Mouse (Mus musculus): ENCODE measurements around the gene 1700102P08Rik.

The 1700102P08Rik gene

GRCm38 (mm10) chr9:108392676-108393075 is at the start of gene 1700102P08Rik:
1700102P08Rik (plus strand) TSS chr9:108392805.
- in situ Hi-C loops (cut with MboI; ENCODE audit: low pct_unique_long_range_greater_than_20kb in 1 of 2, low sequenced_read_pairs in 2 of 2, unreplicated experiment in 1 of 2), result no loop called here

DNA sequence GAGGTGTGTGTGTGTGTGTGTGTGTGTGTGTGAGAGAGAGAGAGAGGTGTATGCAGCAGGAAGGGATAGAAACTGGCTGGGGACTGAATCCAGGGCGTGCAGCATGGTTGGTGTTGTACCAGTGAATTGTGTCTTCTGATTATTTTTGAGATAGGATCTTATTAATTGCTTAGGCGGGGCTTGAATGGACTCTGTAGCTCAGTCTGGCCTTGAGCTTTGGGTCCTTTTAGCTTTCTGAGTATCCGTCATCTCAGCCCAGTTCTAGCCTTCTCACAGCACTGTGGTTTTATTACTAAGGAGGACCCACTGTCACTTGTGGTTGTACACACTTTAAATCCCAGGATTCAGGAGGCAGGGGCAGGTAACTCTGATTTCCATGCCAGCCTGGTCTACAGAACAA is 49.3 kb upstream of the 1700102P08Rik start:
- in situ Hi-C loops (cut with MboI; ENCODE audit: low pct_unique_long_range_greater_than_20kb in 1 of 2, low sequenced_read_pairs in 2 of 2, unreplicated experiment in 1 of 2), result no loop called here

GRCm38 (mm10) chr9:108343835-108344234 is 48.8 kb upstream of the 1700102P08Rik start:
- in situ Hi-C loops (cut with MboI; ENCODE audit: low pct_unique_long_range_greater_than_20kb in 1 of 2, low sequenced_read_pairs in 2 of 2, unreplicated experiment in 1 of 2), result no loop called here

DNA sequence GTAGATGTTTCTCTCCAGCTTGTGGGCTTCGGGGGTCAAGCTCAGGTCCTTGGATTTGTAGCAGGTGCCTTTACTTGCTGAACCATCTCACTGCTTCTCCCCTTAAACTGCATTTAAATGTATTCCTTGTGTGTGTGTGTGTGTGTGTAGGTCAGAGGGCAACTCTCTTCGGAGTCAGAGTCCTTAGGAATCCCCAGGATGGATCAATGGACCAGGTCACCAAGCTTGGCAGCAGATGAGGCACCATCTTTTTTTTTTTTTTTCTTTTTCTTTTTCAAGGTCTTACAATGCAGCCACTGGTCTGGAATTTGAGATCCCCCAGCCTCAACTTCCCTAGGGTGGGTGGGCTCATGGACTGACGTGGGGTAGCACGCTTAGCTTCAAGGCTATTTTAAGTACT is 48.1 kb upstream of the 1700102P08Rik start:
- in situ Hi-C loops (cut with MboI; ENCODE audit: low pct_unique_long_range_greater_than_20kb in 1 of 2, low sequenced_read_pairs in 2 of 2, unreplicated experiment in 1 of 2), result no loop called here

- in situ Hi-C loops (cut with MboI; ENCODE audit: low pct_unique_long_range_greater_than_20kb in 1 of 2, low sequenced_read_pairs in 2 of 2, unreplicated experiment in 1 of 2), result no loop called here
These were observed 45.6 kb upstream of the 1700102P08Rik start for GRCm38 (mm10) chr9:108347024-108347423.

DNA sequence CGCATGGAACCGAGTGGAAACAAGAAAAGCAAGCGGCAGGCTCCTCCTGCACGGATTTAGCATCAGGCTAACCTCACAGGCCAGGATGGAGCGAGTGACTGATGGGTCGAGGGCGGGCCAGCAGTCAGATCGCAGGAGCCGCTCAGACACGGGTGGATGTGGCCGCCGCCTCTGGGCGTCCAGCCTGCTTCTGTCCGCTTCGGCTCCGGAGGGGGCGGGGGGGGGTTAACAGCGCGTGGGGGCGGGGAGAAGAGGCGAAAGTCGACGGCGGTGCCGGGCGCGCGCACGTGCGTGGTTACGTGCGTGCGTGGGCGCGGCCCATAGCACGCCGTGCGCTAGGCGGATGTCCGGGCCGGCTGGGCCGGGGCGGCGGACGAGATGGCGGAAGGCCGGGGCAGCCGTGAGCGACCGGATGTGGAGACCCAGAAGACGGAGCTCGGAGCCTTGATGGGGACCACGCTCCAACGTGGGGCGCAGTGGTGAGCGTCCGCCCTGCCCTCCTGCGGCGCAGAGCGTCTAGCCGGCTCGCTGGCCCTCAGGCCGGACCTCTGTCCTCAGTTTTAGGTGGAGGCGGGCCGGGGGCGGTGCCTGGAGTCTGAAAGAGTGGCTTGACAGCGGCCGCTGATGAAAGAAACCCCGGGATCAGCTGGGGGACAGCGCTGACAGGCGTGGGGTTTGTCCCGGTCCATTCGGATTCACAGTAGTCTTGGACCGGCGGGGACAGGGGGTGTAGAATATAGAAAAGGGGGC is 44.9 kb upstream of the 1700102P08Rik start, which contains the start of gene Usp4:
Gene Usp4 (plus strand): TSS at position 314 of the 750 bp plus-strand sequence.
- in situ Hi-C loops (cut with MboI; ENCODE audit: low pct_unique_long_range_greater_than_20kb in 1 of 2, low sequenced_read_pairs in 2 of 2, unreplicated experiment in 1 of 2), result no loop called here

GRCm38 (mm10) chr9:108348290-108348680 is 44.3 kb upstream of the 1700102P08Rik start:
- in situ Hi-C loops (cut with MboI; ENCODE audit: low pct_unique_long_range_greater_than_20kb in 1 of 2, low sequenced_read_pairs in 2 of 2, unreplicated experiment in 1 of 2), result no loop called here

DNA sequence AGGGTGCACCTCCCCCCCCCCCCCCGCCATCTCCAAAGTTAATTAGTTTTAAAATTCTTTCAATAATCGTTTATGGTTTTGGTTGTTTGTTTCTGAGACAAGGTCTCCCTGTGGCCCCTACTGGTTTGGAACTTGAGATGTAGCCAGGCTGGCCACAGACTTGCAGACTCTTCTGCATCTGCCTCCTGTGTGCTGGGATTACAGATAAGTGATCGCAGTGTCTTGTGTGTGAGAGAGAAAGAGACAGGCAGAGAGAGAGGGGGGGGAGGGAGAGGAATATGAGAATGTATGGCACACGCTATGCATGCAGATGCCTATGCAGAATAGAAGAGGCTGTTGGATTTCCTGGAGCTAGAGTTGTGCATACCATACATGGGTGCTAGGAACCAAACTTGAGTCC is 42.9 kb upstream of the 1700102P08Rik start:
- in situ Hi-C loops (cut with MboI; ENCODE audit: low pct_unique_long_range_greater_than_20kb in 1 of 2, low sequenced_read_pairs in 2 of 2, unreplicated experiment in 1 of 2), result no loop called here

DNA sequence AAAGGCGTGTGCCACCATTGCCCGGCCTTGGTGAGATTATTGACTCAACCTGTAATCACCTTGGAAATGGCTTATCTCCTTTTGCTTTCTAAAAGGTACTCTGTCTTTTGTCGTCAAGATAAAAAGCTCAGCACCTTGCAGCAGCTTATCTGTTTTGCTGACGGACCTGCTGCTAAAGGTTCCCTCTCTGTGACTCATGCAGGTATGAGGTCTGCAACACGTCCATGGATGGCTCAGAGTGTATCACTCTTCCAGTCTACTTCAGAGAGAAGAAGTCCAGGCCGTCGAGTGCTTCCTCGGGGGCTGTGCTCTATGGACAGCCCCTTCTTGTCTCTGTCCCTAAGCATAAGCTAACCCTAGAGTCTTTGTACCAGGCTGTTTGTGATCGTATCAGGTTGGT is 14.4 kb upstream of the 1700102P08Rik start:
- in situ Hi-C loops (cut with MboI; ENCODE audit: low pct_unique_long_range_greater_than_20kb in 1 of 2, low sequenced_read_pairs in 2 of 2, unreplicated experiment in 1 of 2), result no loop called here

- in situ Hi-C loops (cut with MboI; ENCODE audit: low pct_unique_long_range_greater_than_20kb in 1 of 2, low sequenced_read_pairs in 2 of 2, unreplicated experiment in 1 of 2), result no loop called here
These were observed 13.9 kb upstream of the 1700102P08Rik start for GRCm38 (mm10) chr9:108378736-108379135.

GRCm38 (mm10) chr9:108379294-108379693 is 13.3 kb upstream of the 1700102P08Rik start:
- in situ Hi-C loops (cut with MboI; ENCODE audit: low pct_unique_long_range_greater_than_20kb in 1 of 2, low sequenced_read_pairs in 2 of 2, unreplicated experiment in 1 of 2), result no loop called here

- in situ Hi-C loops (cut with MboI; ENCODE audit: low pct_unique_long_range_greater_than_20kb in 1 of 2, low sequenced_read_pairs in 2 of 2, unreplicated experiment in 1 of 2), result no loop called here
These were observed 11.2 kb upstream of the 1700102P08Rik start for GRCm38 (mm10) chr9:108381382-108381781.

GRCm38 (mm10) chr9:108385006-108385405 is 7.6 kb upstream of the 1700102P08Rik start:
- in situ Hi-C loops (cut with MboI; ENCODE audit: low pct_unique_long_range_greater_than_20kb in 1 of 2, low sequenced_read_pairs in 2 of 2, unreplicated experiment in 1 of 2), result no loop called here

DNA sequence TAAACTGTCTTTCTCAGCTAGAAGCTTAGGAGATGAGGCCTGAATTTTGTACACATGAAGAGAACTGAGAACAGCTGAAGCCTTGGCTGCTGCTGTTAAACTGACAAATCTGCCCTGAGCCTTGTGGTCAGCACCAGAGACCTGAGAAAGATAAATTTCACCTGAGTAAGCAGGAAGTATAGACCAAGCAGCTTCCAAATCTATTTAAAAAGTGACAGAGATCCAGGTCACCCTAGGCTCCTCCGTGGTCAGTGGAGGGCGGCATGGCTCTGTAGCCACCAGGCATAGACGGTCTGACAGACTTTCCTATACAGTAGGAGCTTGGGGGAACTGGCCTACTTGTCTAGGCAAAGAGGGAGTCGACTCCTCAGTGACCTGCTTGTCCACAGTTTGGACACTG is 5.8 kb upstream of the 1700102P08Rik start:
- in situ Hi-C loops (cut with MboI; ENCODE audit: low pct_unique_long_range_greater_than_20kb in 1 of 2, low sequenced_read_pairs in 2 of 2, unreplicated experiment in 1 of 2), result no loop called here

DNA sequence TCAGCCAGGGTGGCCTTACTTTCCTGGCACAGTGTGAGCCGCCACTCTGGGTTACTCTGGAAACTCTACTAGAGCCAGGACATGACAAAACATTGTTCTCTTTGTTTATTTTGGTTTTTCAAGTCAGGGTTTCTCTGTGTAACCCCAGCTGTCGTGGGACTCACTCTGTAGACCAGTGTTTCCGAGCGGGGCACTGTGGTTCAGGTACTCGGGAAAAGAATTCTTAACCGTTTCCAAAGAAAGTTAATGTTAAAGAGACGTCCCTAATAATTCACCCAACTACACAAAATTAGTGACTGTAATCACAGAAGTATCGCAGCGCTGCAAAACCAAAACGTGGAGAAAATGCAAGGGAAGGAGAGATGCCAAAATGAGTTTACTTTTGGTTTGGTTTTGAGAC is 4.0 kb upstream of the 1700102P08Rik start:
- in situ Hi-C loops (cut with MboI; ENCODE audit: low pct_unique_long_range_greater_than_20kb in 1 of 2, low sequenced_read_pairs in 2 of 2, unreplicated experiment in 1 of 2), result no loop called here

DNA sequence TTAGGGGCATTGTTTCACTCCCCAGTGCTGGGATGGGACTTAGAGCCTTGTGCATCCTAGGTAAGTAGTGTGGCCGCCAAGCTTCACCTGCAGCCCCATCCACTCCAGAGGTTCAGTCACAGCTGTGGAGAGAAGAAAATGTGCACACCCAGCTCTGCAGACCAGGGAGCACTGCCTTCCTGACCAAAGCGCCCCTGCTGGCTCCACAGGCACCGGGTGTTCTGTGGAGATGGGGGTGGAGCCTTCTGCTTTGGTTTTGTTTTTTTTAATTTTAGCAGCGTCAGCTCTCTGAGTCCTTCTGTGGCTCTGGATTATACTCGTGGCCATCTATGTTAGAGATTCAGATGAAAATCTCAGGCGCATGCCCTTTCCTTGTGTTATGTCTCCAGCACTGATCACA is 3.4 kb upstream of the 1700102P08Rik start:
- in situ Hi-C loops (cut with MboI; ENCODE audit: low pct_unique_long_range_greater_than_20kb in 1 of 2, low sequenced_read_pairs in 2 of 2, unreplicated experiment in 1 of 2), result no loop called here

DNA sequence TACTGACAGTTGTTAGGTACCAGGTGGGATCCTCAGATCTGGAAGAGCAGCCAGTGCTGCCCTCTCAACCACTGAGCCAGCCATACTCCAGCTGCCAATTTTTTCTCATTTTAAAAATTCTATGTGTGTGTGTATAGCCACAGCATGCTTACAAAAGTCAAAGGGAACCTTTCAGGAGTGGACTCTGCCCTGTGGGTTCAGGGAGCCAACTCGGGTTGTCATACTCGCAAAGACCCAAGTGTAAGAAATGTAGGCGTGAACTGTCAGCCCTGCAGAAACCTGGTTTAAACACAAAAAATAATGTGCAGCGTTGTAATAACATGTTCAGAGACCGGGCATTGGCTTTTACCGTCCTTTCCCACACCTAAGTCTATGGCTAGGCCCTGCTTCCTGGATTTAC is 1.6 kb downstream of the 1700102P08Rik start:
- in situ Hi-C loops (cut with MboI; ENCODE audit: low pct_unique_long_range_greater_than_20kb in 1 of 2, low sequenced_read_pairs in 2 of 2, unreplicated experiment in 1 of 2), result no loop called here

GRCm38 (mm10) chr9:108395427-108395826 is 2.8 kb downstream of the 1700102P08Rik start:
- in situ Hi-C loops (cut with MboI; ENCODE audit: low pct_unique_long_range_greater_than_20kb in 1 of 2, low sequenced_read_pairs in 2 of 2, unreplicated experiment in 1 of 2), result no loop called here

DNA sequence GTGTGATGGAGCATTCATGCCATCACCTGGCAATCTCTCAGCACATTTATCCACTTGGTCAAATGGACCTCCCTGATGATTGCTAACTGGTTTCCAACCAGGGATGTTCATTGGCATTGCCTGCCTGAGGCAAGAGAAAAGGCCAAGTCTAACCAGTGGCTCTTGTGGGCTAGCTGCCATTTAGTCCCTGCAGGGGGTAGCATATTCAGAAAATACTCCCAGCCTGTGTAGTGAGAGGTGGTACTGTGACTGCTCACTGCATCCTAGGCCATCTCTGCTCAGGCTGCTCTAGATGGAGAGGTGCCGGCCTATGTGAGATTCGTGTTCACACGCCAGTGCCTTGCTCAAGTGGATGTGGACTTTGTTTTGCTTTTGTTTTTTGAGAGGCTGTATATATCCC is 5.7 kb downstream of the 1700102P08Rik start:
- in situ Hi-C loops (cut with MboI; ENCODE audit: low pct_unique_long_range_greater_than_20kb in 1 of 2, low sequenced_read_pairs in 2 of 2, unreplicated experiment in 1 of 2), result no loop called here

DNA sequence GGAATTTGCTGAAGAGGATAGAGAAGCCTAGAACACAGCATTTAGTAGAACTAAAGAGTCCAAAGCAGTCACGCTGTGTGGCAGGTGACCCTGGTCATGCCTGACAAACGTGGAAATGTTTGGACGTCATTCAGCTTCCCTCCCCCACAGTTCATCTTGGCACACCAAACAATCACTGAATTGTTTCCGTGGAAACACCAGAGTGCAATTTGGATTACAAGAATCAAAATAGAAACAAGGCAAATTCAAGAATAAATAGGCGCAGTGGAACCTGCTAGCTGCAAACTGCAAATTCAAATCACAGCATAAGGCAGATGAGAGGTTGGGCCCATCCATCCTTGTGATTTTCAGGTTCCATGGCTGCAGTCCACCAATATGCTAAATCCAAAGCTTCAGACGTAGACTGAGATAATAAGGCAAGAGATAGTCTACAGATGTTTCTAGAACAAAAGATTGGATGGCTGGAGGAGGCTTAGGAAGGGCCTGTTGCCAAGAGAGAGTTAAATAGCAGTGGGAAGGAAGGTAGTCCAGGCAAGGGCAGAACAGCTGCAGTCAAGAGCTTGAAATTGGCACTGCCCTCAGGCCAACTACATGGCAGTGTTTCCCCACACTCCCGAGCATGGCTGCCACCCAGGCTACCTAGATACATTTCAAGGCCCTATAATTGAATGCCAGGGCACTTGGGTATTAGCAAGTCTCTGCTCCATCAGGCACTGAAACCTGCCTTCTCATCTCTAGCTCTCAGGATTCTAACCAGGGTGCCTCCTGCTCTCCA is 8.8 kb downstream of the 1700102P08Rik start:
- in situ Hi-C loops (cut with MboI; ENCODE audit: low pct_unique_long_range_greater_than_20kb in 1 of 2, low sequenced_read_pairs in 2 of 2, unreplicated experiment in 1 of 2), result no loop called here

Measured in mouse embryonic stem cell (cell line).